Mouse (Mus musculus): ENCODE data around the gene Cnnm2. TPM values are rescaled to one million over a fixed set of nuclear protein-coding genes. Genes with fewer than 3 reads are reported as not detected.

The Cnnm2 gene
- 8.1 TPM for polyA plus RNA-seq (2012; fragmentation: generic; extraction: Trizol)

- no peak for TF ChIP-seq E2F4 (IDR thresholded peaks at IDR 0.05; ENCODE audit: insufficient read depth)
- TF ChIP-seq MAX (IDR thresholded peaks at IDR 0.05; ENCODE audit: low read depth), result peak; percentile 6
- no peak for TF ChIP-seq CEBPB (IDR thresholded peaks at IDR 0.05; ENCODE audit: insufficient read depth, poor library complexity, severe bottlenecking)
- TF ChIP-seq USF1 (IDR thresholded peaks at IDR 0.05; ENCODE audit: low read depth), result peak; percentile 73
- peak; percentile 50 for TF ChIP-seq SRF (IDR thresholded peaks at IDR 0.05; ENCODE audit: control insufficient read depth, insufficient read length, low read depth)
- peak; percentile 72 for TF ChIP-seq POLR2A (IDR thresholded peaks at IDR 0.05; ENCODE audit: insufficient read length, low read depth)
- TF ChIP-seq TCF12 (IDR thresholded peaks at IDR 0.05; ENCODE audit: insufficient read depth, poor library complexity, severe bottlenecking), result no peak
- no peak for TF ChIP-seq REST (IDR thresholded peaks at IDR 0.05; ENCODE audit: insufficient read depth, insufficient read length)
- no peak for TF ChIP-seq TCF3 (IDR thresholded peaks at IDR 0.05; ENCODE audit: insufficient read length, low read depth)
- TF ChIP-seq POLR2AphosphoS2 (IDR thresholded peaks at IDR 0.05; ENCODE audit: insufficient read length, low read depth), result no peak
- peak in 1 of 3 experiments; percentile 16 for TF ChIP-seq MYOD1 (IDR thresholded peaks at IDR 0.05; ENCODE audit: control insufficient read depth in 1 of 3, insufficient read length in 2 of 3, low read depth in 2 of 3)
- TF ChIP-seq MYOG (IDR thresholded peaks at IDR 0.05; ENCODE audit: control insufficient read depth in 1 of 3, insufficient read depth in 1 of 3, insufficient read length in 2 of 3, low read depth in 2 of 3), result peak in 2 of 3 experiments; percentile 1 to 7
- Histone ChIP-seq H3K27me3 (ENCODE audit: control insufficient read depth, insufficient read depth, insufficient read length) (no peaks in the 10 kb centered on the region), H3K36me3 (ENCODE audit: control insufficient read depth, insufficient read depth) (no peaks in the 10 kb centered on the region), H3K4me2 (ENCODE audit: low read depth) (peak within 1 kb of the TSS; percentile 100), H3K79me2 (ENCODE audit: control insufficient read depth, insufficient read depth) (no peaks in the 10 kb centered on the region), H3ac (ENCODE audit: control insufficient read depth, insufficient read length) (peak within 1 kb of the TSS; percentile 64), H3K4me3 (peak within 1 kb of the TSS; percentile 51)
Observed at GRCm38 (mm10) chr19:46761247-46761946, at the start of gene Cnnm2. Gene Cnnm2 (plus strand): TSS chr19:46761596.

GRCm38 (mm10) chr19:46714234-46714633, 47.2 kb upstream of the Cnnm2 start:
- Histone ChIP-seq H3K4me3 (no peak overlapping the region), H3K79me2 (ENCODE audit: control insufficient read depth, insufficient read depth) (no peaks in the 10 kb centered on the region)

GRCm38 (mm10) chr19:46715016-46715415, 46.4 kb upstream of the Cnnm2 start:
- no peak overlapping the region for H3K4me3 ChIP-seq
- H3K36me3 ChIP-seq (ENCODE audit: control insufficient read depth, insufficient read depth), result no peaks in the 10 kb centered on the region
- H3ac ChIP-seq (ENCODE audit: control insufficient read depth, insufficient read length), result no peak overlapping the region
- no peaks in the 10 kb centered on the region for H3K27me3 ChIP-seq (ENCODE audit: control insufficient read depth, insufficient read depth, insufficient read length)
- H3K79me2 ChIP-seq (ENCODE audit: control insufficient read depth, insufficient read depth), result no peaks in the 10 kb centered on the region
- TF ChIP-seq MYOG (IDR thresholded peaks at IDR 0.05; ENCODE audit: control insufficient read depth in 1 of 3, insufficient read depth in 1 of 3, insufficient read length in 2 of 3, low read depth in 2 of 3), result no peak
- no peak for TF ChIP-seq USF1 (IDR thresholded peaks at IDR 0.05; ENCODE audit: low read depth)
- no peak for TF ChIP-seq REST (IDR thresholded peaks at IDR 0.05; ENCODE audit: insufficient read depth, insufficient read length)
- TF ChIP-seq POLR2AphosphoS2 (IDR thresholded peaks at IDR 0.05; ENCODE audit: insufficient read length, low read depth), result no peak
- no peak for TF ChIP-seq CEBPB (IDR thresholded peaks at IDR 0.05; ENCODE audit: insufficient read depth, poor library complexity, severe bottlenecking)
- no peak for TF ChIP-seq MAX (IDR thresholded peaks at IDR 0.05; ENCODE audit: low read depth)
- no peak for TF ChIP-seq POLR2A (IDR thresholded peaks at IDR 0.05; ENCODE audit: insufficient read length, low read depth)
- no peak overlapping the region for H3K4me2 ChIP-seq (ENCODE audit: low read depth)

More at GRCm38 (mm10) chr19:46714234-46714633, 47.2 kb upstream of the Cnnm2 start:
- no peaks in the 10 kb centered on the region for H3K36me3 ChIP-seq (ENCODE audit: control insufficient read depth, insufficient read depth)
- no peaks in the 10 kb centered on the region for H3K27me3 ChIP-seq (ENCODE audit: control insufficient read depth, insufficient read depth, insufficient read length)
- TF ChIP-seq E2F4 (IDR thresholded peaks at IDR 0.05; ENCODE audit: insufficient read depth) (no peak), TCF3 (IDR thresholded peaks at IDR 0.05; ENCODE audit: insufficient read length, low read depth) (no peak), SRF (IDR thresholded peaks at IDR 0.05; ENCODE audit: control insufficient read depth, insufficient read length, low read depth) (no peak), MYOD1 (IDR thresholded peaks at IDR 0.05; ENCODE audit: control insufficient read depth in 1 of 3, insufficient read length in 2 of 3, low read depth in 2 of 3) (no peak), POLR2AphosphoS2 (IDR thresholded peaks at IDR 0.05; ENCODE audit: insufficient read length, low read depth) (no peak), MYOG (IDR thresholded peaks at IDR 0.05; ENCODE audit: control insufficient read depth in 1 of 3, insufficient read depth in 1 of 3, insufficient read length in 2 of 3, low read depth in 2 of 3) (no peak), REST (IDR thresholded peaks at IDR 0.05; ENCODE audit: insufficient read depth, insufficient read length) (no peak), POLR2A (IDR thresholded peaks at IDR 0.05; ENCODE audit: insufficient read length, low read depth) (no peak), MAX (IDR thresholded peaks at IDR 0.05; ENCODE audit: low read depth) (no peak), CEBPB (IDR thresholded peaks at IDR 0.05; ENCODE audit: insufficient read depth, poor library complexity, severe bottlenecking) (no peak), TCF12 (IDR thresholded peaks at IDR 0.05; ENCODE audit: insufficient read depth, poor library complexity, severe bottlenecking) (no peak), USF1 (IDR thresholded peaks at IDR 0.05; ENCODE audit: low read depth) (no peak)
- no peak overlapping the region for H3K4me2 ChIP-seq (ENCODE audit: low read depth)
- H3ac ChIP-seq (ENCODE audit: control insufficient read depth, insufficient read length), result no peak overlapping the region

- TF ChIP-seq CEBPB (IDR thresholded peaks at IDR 0.05; ENCODE audit: insufficient read depth, poor library complexity, severe bottlenecking) (no peak), TCF3 (IDR thresholded peaks at IDR 0.05; ENCODE audit: insufficient read length, low read depth) (no peak), USF1 (IDR thresholded peaks at IDR 0.05; ENCODE audit: low read depth) (no peak), REST (IDR thresholded peaks at IDR 0.05; ENCODE audit: insufficient read depth, insufficient read length) (no peak), TCF12 (IDR thresholded peaks at IDR 0.05; ENCODE audit: insufficient read depth, poor library complexity, severe bottlenecking) (no peak), MYOD1 (IDR thresholded peaks at IDR 0.05; ENCODE audit: control insufficient read depth in 1 of 3, insufficient read length in 2 of 3, low read depth in 2 of 3) (no peak), MAX (IDR thresholded peaks at IDR 0.05; ENCODE audit: low read depth) (no peak), E2F4 (IDR thresholded peaks at IDR 0.05; ENCODE audit: insufficient read depth) (no peak), POLR2A (IDR thresholded peaks at IDR 0.05; ENCODE audit: insufficient read length, low read depth) (no peak), MYOG (IDR thresholded peaks at IDR 0.05; ENCODE audit: control insufficient read depth in 1 of 3, insufficient read depth in 1 of 3, insufficient read length in 2 of 3, low read depth in 2 of 3) (no peak), SRF (IDR thresholded peaks at IDR 0.05; ENCODE audit: control insufficient read depth, insufficient read length, low read depth) (no peak), POLR2AphosphoS2 (IDR thresholded peaks at IDR 0.05; ENCODE audit: insufficient read length, low read depth) (no peak)
- Histone ChIP-seq H3K4me3 (no peak overlapping the region), H3K27me3 (ENCODE audit: control insufficient read depth, insufficient read depth, insufficient read length) (no peaks in the 10 kb centered on the region), H3K79me2 (ENCODE audit: control insufficient read depth, insufficient read depth) (no peaks in the 10 kb centered on the region), H3K4me2 (ENCODE audit: low read depth) (no peak overlapping the region), H3K36me3 (ENCODE audit: control insufficient read depth, insufficient read depth) (no peaks in the 10 kb centered on the region), H3ac (ENCODE audit: control insufficient read depth, insufficient read length) (no peak overlapping the region)
Observed at GRCm38 (mm10) chr19:46718150-46718549, 43.2 kb upstream of the Cnnm2 start.
